Mouse (Mus musculus) adrenal gland (tissue): ENCODE measurements around the gene Ly86.

ENCODE experiments used
- intact Hi-C: fragments of 180-260 bp; cut with DNase I; formaldehyde crosslinking; loops from one replicate; pipeline ENCODE4 v1.15.1; 2025

Ly86 gene

GRCm38 (mm10) chr13:37454356-37454755 lies 109.3 kb downstream of the Ly86 start:
- intact Hi-C loops: loop anchor here (10.0 kb wide), 2 partner anchors 150 to 490 kb away; no protein-coding TSS in a partner anchor

GRCm38 (mm10) chr13:37455561-37455960 lies 110.6 kb downstream of the Ly86 start:
- intact Hi-C loops: loop anchor here (10.0 kb wide), 2 partner anchors 149 to 489 kb away; no protein-coding TSS in a partner anchor

- intact Hi-C loops: loop anchor here (10.0 kb wide), 2 partner anchors 148 to 488 kb away; no protein-coding TSS in a partner anchor
Measured at GRCm38 (mm10) chr13:37457007-37457827, 112.2 kb downstream of the Ly86 start.

- intact Hi-C loops: loop anchor here (10.0 kb wide), 2 partner anchors 146 to 486 kb away; no protein-coding TSS in a partner anchor
Measured at GRCm38 (mm10) chr13:37458557-37458956, 113.5 kb downstream of the Ly86 start.

- intact Hi-C loops: loop anchor here (10.0 kb wide), 2 partner anchors 146 to 486 kb away; no protein-coding TSS in a partner anchor
Measured at GRCm38 (mm10) chr13:37459022-37459421, 114.0 kb downstream of the Ly86 start.

- intact Hi-C loops: loop anchor here (10.0 kb wide), 3 partner anchors 145 to 485 kb away; no protein-coding TSS in a partner anchor
Measured at GRCm38 (mm10) chr13:37459957-37460930, 115.2 kb downstream of the Ly86 start.

DNA sequence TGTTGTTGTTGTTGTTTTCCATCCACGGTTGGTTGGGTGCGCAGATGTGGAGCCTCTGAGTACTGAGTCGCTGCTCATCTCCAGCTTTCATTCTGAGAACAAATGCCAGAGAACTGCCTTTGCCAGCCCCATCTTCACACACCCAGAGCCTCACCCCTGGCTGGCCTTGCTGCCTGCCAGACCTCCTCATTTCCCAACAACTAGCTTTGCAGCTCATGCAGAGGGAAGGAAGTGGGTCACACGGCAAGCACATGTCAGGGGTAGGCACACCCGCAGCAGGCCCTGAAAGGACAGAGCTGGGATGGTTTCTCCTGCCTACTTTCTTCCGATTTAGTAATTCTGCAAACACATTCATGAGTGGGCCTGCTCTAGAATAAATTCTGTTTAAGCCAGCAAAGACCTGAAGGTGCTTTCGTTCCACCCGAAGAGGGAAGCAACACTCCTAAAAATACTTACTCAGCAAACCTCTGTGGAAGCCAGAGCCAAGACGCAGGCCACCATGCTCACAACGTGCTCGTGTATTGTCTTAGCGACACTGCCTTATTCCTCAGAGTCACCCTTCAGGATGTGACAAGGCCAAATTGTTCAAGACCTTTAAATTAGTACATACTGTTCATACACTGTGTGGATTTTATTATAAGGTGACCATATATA lies 117.2 kb downstream of the Ly86 start:
- intact Hi-C loops: loop anchor here (10.0 kb wide), 1 partner anchor 363 kb away; no protein-coding TSS in a partner anchor

DNA sequence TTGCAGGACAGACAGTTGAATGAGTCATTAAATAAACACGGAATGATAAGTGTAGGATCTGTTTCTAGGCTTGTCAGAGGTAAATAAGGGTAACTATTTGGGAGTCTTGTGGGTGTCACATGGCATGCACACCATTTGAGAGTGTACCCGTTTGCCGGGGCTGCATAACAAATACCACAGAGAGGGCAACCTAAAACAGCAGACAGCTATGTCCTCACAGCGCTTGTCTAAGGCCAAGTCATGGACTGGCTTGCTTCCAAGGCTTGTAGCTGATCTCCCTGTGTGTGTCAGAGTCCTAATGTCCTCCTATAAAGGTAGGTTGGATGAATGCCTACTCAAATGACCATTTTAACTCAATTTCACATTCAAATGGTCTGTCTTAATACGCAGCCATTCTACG lies 120.7 kb downstream of the Ly86 start:
- intact Hi-C loops: loop anchor here (10.0 kb wide), 1 partner anchor 359 kb away; no protein-coding TSS in a partner anchor

- intact Hi-C loops: loop anchor here (10.0 kb wide), 1 partner anchor 357 kb away; no protein-coding TSS in a partner anchor
Measured at GRCm38 (mm10) chr13:37467795-37468194, 122.8 kb downstream of the Ly86 start.
